Mouse (Mus musculus) MN1 (cell line): ENCODE results near the gene Scly.

Source experiments
- DNase-seq: peaks from one replicate; pipeline ENCODE4 v3.0.0-alpha.2; 2016; ENCODE audit warnings: low spot score

The Scly gene

GRCm38 (mm10) chr1:91299707-91300426 is 1.7 kb downstream of the Scly start:
- DNase-seq = peak; percentile 40

GRCm38 (mm10) chr1:91301206-91301920 is 3.2 kb downstream of the Scly start:
- DNase-seq = no peak

- no peak for DNase-seq
Measured at GRCm38 (mm10) chr1:91302021-91302420, 3.9 kb downstream of the Scly start.

GRCm38 (mm10) chr1:91304621-91305020 is 6.5 kb downstream of the Scly start:
- no peak for DNase-seq

- DNase-seq = no peak
Measured at GRCm38 (mm10) chr1:91309366-91310085, 11.4 kb downstream of the Scly start.

GRCm38 (mm10) chr1:91312273-91312672 is 14.1 kb downstream of the Scly start:
- no peak for DNase-seq

- no peak for DNase-seq
Measured at GRCm38 (mm10) chr1:91313251-91313650, 15.1 kb downstream of the Scly start.

- no peak for DNase-seq
Measured at GRCm38 (mm10) chr1:91317656-91318055, 19.5 kb downstream of the Scly start.

- DNase-seq = peak; percentile 60
Measured at GRCm38 (mm10) chr1:91321760-91322438, 23.8 kb downstream of the Scly start, which contains the start of gene Espnl. Espnl (plus strand) TSS chr1:91322075.

GRCm38 (mm10) chr1:91324646-91325045 is 26.5 kb downstream of the Scly start:
- no peak for DNase-seq

GRCm38 (mm10) chr1:91325488-91326042 is 27.4 kb downstream of the Scly start:
- no peak for DNase-seq

GRCm38 (mm10) chr1:91332102-91332501 is 34.0 kb downstream of the Scly start:
- no peak for DNase-seq

GRCm38 (mm10) chr1:91333582-91333981 is 35.4 kb downstream of the Scly start:
- DNase-seq = no peak

GRCm38 (mm10) chr1:91337355-91337754 is 39.2 kb downstream of the Scly start:
- DNase-seq = no peak

GRCm38 (mm10) chr1:91344001-91344400 is 45.9 kb downstream of the Scly start:
- DNase-seq = no peak

GRCm38 (mm10) chr1:91344921-91345685 is 47.0 kb downstream of the Scly start:
- DNase-seq = no peak

- peak; percentile 69 for DNase-seq
Measured at GRCm38 (mm10) chr1:91346892-91347291, 48.8 kb downstream of the Scly start.

- no peak for DNase-seq
Measured at GRCm38 (mm10) chr1:91350841-91351240, 52.7 kb downstream of the Scly start, which contains the start of gene Klhl30. Klhl30 (plus strand) TSS chr1:91351016.

- DNase-seq = no peak
Measured at GRCm38 (mm10) chr1:91351249-91351648, 53.1 kb downstream of the Scly start.

- no peak for DNase-seq
Measured at GRCm38 (mm10) chr1:91352277-91352676, 54.1 kb downstream of the Scly start.

GRCm38 (mm10) chr1:91356105-91356504 is 58.0 kb downstream of the Scly start:
- DNase-seq = no peak
